8 mouse cellular contexts compared by ENCODE assay signal in the genomic region with DNA sequence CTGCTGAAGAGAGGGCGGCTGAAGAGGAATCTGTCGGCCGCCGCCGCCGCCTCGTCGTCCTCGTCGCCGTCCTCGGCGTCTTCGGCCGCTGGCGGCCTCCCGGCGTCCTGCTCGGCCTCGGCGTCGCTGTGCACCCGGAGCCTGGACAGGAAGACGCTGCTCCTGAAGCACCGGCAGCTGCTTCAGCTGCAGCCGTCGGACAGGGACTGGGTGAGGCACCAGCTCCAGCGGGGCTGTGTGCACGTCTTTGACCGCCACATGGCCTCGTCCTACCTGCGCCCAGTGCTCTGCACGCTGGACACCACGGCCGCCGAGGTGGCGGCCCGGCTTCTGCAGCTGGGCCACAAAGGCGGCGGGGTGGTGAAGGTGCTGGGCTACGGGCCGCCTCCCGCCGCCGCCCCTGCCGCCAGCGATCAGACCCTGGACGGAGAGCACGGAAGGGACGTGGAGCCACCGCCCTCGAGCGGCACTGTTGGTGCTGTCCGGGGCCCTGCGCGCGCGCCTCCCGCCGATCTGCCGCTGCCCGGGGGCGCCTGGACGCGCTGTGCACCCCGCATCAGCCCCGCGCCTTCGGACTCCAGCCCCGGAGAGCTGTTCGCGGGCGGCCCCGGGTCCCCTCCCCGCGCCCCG. TPM values are rescaled to one million over a fixed set of nuclear protein-coding genes. Genes with fewer than 3 reads are reported as not detected.
A peak's percentile ranks its signal among the peaks of the same experiment; 100 is the strongest.
DNase-seq lines count a peak whose midpoint lies in the region; ATAC-seq and TF ChIP-seq lines count a peak whose summit lies in the region.

No protein-coding gene starts in this region.

- H3K27me3 ChIP-seq in heart, adult 2 months (ENCODE audit: control insufficient read depth, insufficient read depth, low read length): no peaks in the 10 kb centered on the region
- H3K27me3 ChIP-seq in liver, embryonic 15.5 days: peaks cover 21% of the 10 kb centered on the region
- H3K27me3 ChIP-seq in neural tube, embryonic 12.5 days (replicated peaks): no peaks in the 10 kb centered on the region
- H3K27me3 ChIP-seq in stomach, postnatal 0 days (ENCODE audit: control insufficient read depth, insufficient read depth, low read length): no peaks in the 10 kb centered on the region

- peaks cover 8% of the 10 kb centered on the region for H3K79me2 ChIP-seq in heart, adult 2 months (replicated peaks; ENCODE audit: control insufficient read depth, insufficient read depth, low read length)

- peak overlapping the region; percentile 98 for H3K9ac ChIP-seq in heart, adult 2 months (ENCODE audit: low read depth, low read length)
- peak overlapping the region; percentile 85 for H3K9ac ChIP-seq in liver, embryonic 15.5 days
- H3K9ac ChIP-seq in neural tube, embryonic 12.5 days: peak overlapping the region; percentile 88
- H3K9ac ChIP-seq in stomach, postnatal 0 days (ENCODE audit: low read length): peak overlapping the region; percentile 86

- WGBS in heart, adult 2 months: 1% methylated on average over 74 of the region's 77 CpGs
- 2% methylated on average over 77 of the region's 77 CpGs for WGBS in liver, embryonic 15.5 days (ENCODE audit: insufficient replicate concordance)
- WGBS in neural tube, embryonic 12.5 days: under 1% methylated on average over 75 of the region's 77 CpGs
- under 1% methylated on average over 70 of the region's 77 CpGs for WGBS in stomach, postnatal 0 days

- peaks cover 12% of the 10 kb centered on the region for H3K36me3 ChIP-seq in heart, adult 2 months (ENCODE audit: control insufficient read depth, insufficient read depth, low read length)
- H3K36me3 ChIP-seq in liver, embryonic 15.5 days (replicated peaks): no peaks in the 10 kb centered on the region
- H3K36me3 ChIP-seq in neural tube, embryonic 12.5 days: no peaks in the 10 kb centered on the region
- H3K36me3 ChIP-seq in stomach, postnatal 0 days (ENCODE audit: control insufficient read depth, insufficient read depth, low read length): no peaks in the 10 kb centered on the region

- peak overlapping the region; percentile 85 for H3K4me3 ChIP-seq in heart, adult 2 months
- H3K4me3 ChIP-seq in liver, embryonic 15.5 days (replicated peaks): peak overlapping the region; percentile 82
- peak overlapping the region; percentile 80 for H3K4me3 ChIP-seq in neural tube, embryonic 12.5 days
- H3K4me3 ChIP-seq in stomach, postnatal 0 days (ENCODE audit: low read depth, low read length): peak overlapping the region; percentile 83

- intact Hi-C loops in heart, adult 2 months (cut with DNase I): loop anchor here (2.0 to 10.0 kb wide), 6 partner anchors 26 to 178 kb away; a partner anchor contains a TSS

- peak overlapping the region; percentile 93 for H3K27ac ChIP-seq in heart, adult 2 months
- no peak overlapping the region; the same call in 1 of the 2 replicates for H3K27ac ChIP-seq in liver, embryonic 15.5 days (replicated peaks)
- H3K27ac ChIP-seq in neural tube, embryonic 12.5 days: peak overlapping the region; percentile 86
- H3K27ac ChIP-seq in stomach, postnatal 0 days (replicated peaks): peak overlapping the region; percentile 92

- no peak for TF ChIP-seq CTCF in heart, adult 2 months (IDR thresholded peaks at IDR 0.05)
- no peak for TF ChIP-seq CTCF in stomach, postnatal 0 days (IDR thresholded peaks at IDR 0.05; ENCODE audit: low read depth)

- ATAC-seq in liver, embryonic 15.5 days (ENCODE audit: insufficient read depth): peak; percentile 4; the same call in 1 of the 2 replicates
- ATAC-seq in neural tube, embryonic 12.5 days (ENCODE audit: low FRiP score, low read depth): peak; percentile 11
- peak; percentile 16 for ATAC-seq in stomach, postnatal 0 days (ENCODE audit: low FRiP score, low TSS enrichment)

- TF ChIP-seq EP300 in heart, adult 2 months (IDR thresholded peaks at IDR 0.05; ENCODE audit: insufficient read depth, low read depth, low read length): no peak
- no peak for TF ChIP-seq EP300 in stomach, postnatal 0 days (optimal IDR thresholded peaks at IDR 0.05)

- H3K4me2 ChIP-seq in liver, embryonic 15.5 days: peak overlapping the region; percentile 98
- H3K4me2 ChIP-seq in neural tube, embryonic 12.5 days (replicated peaks): peak overlapping the region; percentile 83
- peak overlapping the region; percentile 91 for H3K4me2 ChIP-seq in stomach, postnatal 0 days (replicated peaks; ENCODE audit: low read depth)

- no peaks in the 10 kb centered on the region for H3K9me3 ChIP-seq in liver, embryonic 15.5 days (replicated peaks)
- no peaks in the 10 kb centered on the region for H3K9me3 ChIP-seq in neural tube, embryonic 12.5 days
- H3K9me3 ChIP-seq in stomach, postnatal 0 days (ENCODE audit: control insufficient read depth, low read length): no peaks in the 10 kb centered on the region

- DNase-seq in 416B (ENCODE audit: low read depth): peak; percentile 64
- peak; percentile 79 for DNase-seq in ZHBTc4 (ENCODE audit: low read depth, low spot score)
- peak; percentile 66 for DNase-seq in embryo, embryonic 10.5 days (ENCODE audit: low spot score)
- peak; percentile 74 to 77 for DNase-seq in heart, adult 2 months
- DNase-seq in kidney, adult 9 months: peak; percentile 49
- peak; percentile 63 for DNase-seq in stomach, postnatal 0 days (ENCODE audit: low spot score)

- H3K4me1 ChIP-seq in heart, adult 2 months (ENCODE audit: control insufficient read depth, insufficient read depth, low read length): peaks cover 1% of the 10 kb centered on the region; the same call in 1 of the 2 replicates
- H3K4me1 ChIP-seq in liver, embryonic 15.5 days (replicated peaks): peaks cover 25% of the 10 kb centered on the region
- peaks cover 23% of the 10 kb centered on the region for H3K4me1 ChIP-seq in neural tube, embryonic 12.5 days
- peaks cover 6% of the 10 kb centered on the region; the same call in 1 of the 2 replicates for H3K4me1 ChIP-seq in stomach, postnatal 0 days (replicated peaks; ENCODE audit: control insufficient read depth, insufficient read depth)

- TF ChIP-seq POLR2A in heart, adult 2 months (IDR thresholded peaks at IDR 0.05; ENCODE audit: insufficient read depth, low read depth, low read length): no peak

RNA-seq across cellular contexts. Expression of a gene that starts 0.9 kb away (rescaled TPM):
- 10 to 100 TPM; 16.3 to 17.2 TPM for total RNA-seq in heart, adult 2 months (2021)
- 9.6 and 15.6 TPM in 2 replicates for polyA plus RNA-seq in heart, adult 2 months (2012; rRNA removed)
- 0.92 and 0.94 TPM in 2 replicates for polyA plus RNA-seq in liver, embryonic 15.5 days (2015; fragmentation: Nextera tagmentation; extraction: Ambion mirVana)
- polyA plus RNA-seq in neural tube, embryonic 12.5 days (2016; fragmentation: Nextera tagmentation; extraction: Ambion mirVana): 8.8 TPM in 2 replicates
- 1.3 and 1.5 TPM in 2 replicates for polyA plus RNA-seq in stomach, postnatal 0 days (2015; fragmentation: Nextera tagmentation; extraction: Ambion mirVana)
